Mouse (Mus musculus) E14TG2a.4 (cell line): ENCODE data around the gene Fam53b.
A peak's percentile ranks its signal among the peaks of the same experiment; 100 is the strongest.

ENCODE experiments used
- H3K27me3 ChIP-seq: 2 replicates; pipeline ENCODE4 v1.6.1; 2014; ENCODE audit warnings: low read length, control low read depth; ENCODE audit not compliant: insufficient read depth
- H3K36me3 ChIP-seq: 2 replicates; pipeline ENCODE4 v1.6.1; 2014; ENCODE audit warnings: low read length, control low read depth; ENCODE audit not compliant: insufficient read depth
- H3K4me1 ChIP-seq: replicated peaks from 2 replicates; pipeline ENCODE4 v1.6.1; 2014; ENCODE audit warnings: low read depth, low read length, control low read depth
- H3K4me3 ChIP-seq: replicated peaks from 2 replicates; pipeline ENCODE4 v1.5.1; 2014; ENCODE audit warnings: mild to moderate bottlenecking, low read length
- H3K9me3 ChIP-seq: 2 replicates; pipeline ENCODE4 v1.6.1; 2014; ENCODE audit warnings: low read length, control low read depth
- CTCF ChIP-seq: conservative IDR thresholded peaks from 2 replicates; pipeline ENCODE4 v1.5.1; 2014; ENCODE audit warnings: low read length
- NANOG ChIP-seq: IDR thresholded peaks from 2 replicates; pipeline ENCODE4 v1.6.1; 2014; ENCODE audit warnings: borderline replicate concordance, low read length, mixed read lengths
- POU5F1 ChIP-seq: IDR thresholded peaks from 2 replicates; pipeline ENCODE4 v1.6.1; 2014; ENCODE audit warnings: low read length, borderline replicate concordance

Gene Fam53b

DNA sequence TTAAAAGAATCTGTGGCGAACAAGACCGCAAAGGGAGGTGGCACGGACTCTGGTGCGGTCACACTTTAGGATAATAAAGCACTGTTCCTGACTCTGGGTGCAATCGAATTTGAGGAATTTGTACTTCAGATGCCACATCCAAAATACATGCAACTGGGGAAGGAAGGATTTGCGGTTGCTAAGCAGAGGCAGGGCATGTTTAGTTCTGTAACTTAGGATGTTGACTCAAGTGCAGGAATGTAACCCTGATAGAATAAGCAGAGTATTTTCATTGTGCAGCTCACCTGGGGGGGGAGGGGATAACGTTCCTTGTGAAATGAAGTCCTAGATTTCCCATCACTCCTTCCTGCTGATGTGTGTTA, 384 bp upstream of the Fam53b start:
- Histone ChIP-seq H3K9me3 (no peaks in the 10 kb centered on the region), H3K4me3 (peak overlapping the region; percentile 85), H3K4me1 (peaks cover 42% of the 10 kb centered on the region), H3K36me3 (no peaks in the 10 kb centered on the region), H3K27me3 (peaks cover 46% of the 10 kb centered on the region)
- TF ChIP-seq NANOG, result no peak
- no peak for TF ChIP-seq POU5F1
- TF ChIP-seq CTCF, result no peak

- Histone ChIP-seq H3K9me3 (no peaks in the 10 kb centered on the region), H3K36me3 (no peaks in the 10 kb centered on the region)
- TF ChIP-seq CTCF (no peak), POU5F1 (no peak), NANOG (no peak)
Measured at GRCm38 (mm10) chr7:132812619-132813415, 869 bp downstream of the Fam53b start.

DNA sequence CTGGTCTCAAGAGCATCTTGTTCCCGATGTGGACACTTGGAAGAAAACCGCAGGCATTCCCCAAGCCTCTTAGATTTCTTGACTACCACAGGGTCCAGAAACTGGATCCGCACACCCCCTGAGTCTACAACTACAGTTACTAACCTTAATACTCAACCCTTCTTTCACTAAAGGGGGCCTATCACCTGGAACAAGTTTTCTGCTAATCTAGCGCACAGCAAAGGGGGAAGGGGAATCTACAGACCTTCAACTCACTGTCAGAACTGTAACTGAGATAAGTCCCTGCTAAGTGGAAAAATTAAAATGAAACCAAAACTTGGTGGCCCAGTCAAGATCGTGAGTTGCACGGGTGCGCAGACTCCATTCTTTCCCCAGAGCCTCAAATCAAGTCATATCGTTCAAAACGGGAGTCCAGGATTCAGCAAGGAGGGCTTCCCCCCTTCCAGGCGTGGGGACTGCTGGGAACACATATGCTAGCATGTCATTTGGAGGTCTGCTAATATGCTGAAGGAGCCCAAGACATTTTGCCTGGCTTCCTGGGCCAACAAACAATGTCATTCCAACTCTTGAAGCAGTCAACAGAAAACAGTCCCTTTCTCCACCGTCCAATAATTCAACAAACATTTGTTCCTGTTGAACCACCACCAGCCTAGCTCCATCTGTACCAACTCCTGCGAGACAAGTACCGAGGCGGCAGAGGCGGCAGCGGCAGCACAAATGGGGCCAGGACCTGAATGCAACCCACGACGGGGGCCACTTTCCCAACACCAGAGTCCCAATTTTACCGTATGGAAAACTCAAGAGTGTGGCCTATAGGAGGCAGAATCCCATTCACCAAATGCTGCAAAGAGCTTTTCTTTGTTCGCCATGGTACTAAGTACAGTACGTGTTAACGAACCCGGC, 1.7 kb downstream of the Fam53b start:
- H3K27me3 ChIP-seq, result peaks cover 46% of the 10 kb centered on the region
- peak overlapping the region; percentile 85; the same call in 1 of the 2 replicates for H3K4me3 ChIP-seq
- H3K9me3 ChIP-seq, result no peaks in the 10 kb centered on the region
- TF ChIP-seq NANOG, result no peak
- no peak for TF ChIP-seq CTCF
- TF ChIP-seq POU5F1, result no peak
- peaks cover 63% of the 10 kb centered on the region for H3K4me1 ChIP-seq
- H3K36me3 ChIP-seq, result no peaks in the 10 kb centered on the region

More at GRCm38 (mm10) chr7:132812619-132813415, 869 bp downstream of the Fam53b start:
- Histone ChIP-seq H3K27me3 (peaks cover 46% of the 10 kb centered on the region), H3K4me1 (peaks cover 54% of the 10 kb centered on the region), H3K4me3 (peak overlapping the region; percentile 85)

DNA sequence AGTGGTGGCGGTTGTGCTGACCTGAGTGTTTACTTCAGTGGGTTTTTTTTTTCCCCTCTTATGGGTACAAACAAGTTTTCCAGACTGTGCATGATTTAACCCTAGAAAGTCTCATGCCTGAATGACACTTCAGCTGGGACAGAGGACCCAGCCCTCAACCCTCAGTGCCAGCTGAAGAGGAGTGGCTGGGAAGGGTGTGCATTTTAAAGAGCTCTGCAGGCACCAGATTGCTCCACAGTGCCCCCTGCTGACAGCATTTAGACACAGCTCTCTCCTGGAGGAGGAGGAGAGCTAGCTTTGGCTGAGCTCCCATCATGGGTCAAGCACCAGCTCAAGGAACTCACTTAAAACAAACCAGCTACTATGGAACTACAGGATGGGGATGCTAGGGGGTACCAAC, 2.8 kb downstream of the Fam53b start:
- Histone ChIP-seq H3K36me3 (no peaks in the 10 kb centered on the region), H3K4me1 (peaks cover 74% of the 10 kb centered on the region), H3K9me3 (no peaks in the 10 kb centered on the region), H3K27me3 (peaks cover 43% of the 10 kb centered on the region), H3K4me3 (no peak overlapping the region)
- TF ChIP-seq POU5F1, result no peak
- peak; percentile 83 for TF ChIP-seq CTCF

DNA sequence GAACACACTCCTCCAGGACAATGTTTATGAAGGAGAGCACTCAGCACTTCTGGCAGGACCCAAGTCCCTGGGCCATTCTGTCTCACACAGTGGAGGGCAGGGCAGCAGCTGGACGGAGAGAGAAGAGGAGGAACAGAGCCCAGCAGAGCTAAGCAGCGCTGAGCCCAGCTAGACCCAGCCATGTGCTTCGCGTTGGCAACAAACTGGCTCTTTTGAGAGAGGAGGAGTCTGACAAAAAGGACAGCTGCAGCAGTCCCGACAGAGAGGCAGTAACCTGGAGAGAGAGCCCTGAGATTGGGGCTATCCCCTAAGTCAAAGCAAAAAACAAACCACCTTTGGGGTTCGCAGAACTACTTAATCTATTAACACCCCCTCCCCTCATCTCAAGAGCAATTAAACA, 3.3 kb downstream of the Fam53b start:
- no peaks in the 10 kb centered on the region for H3K36me3 ChIP-seq
- peaks cover 39% of the 10 kb centered on the region for H3K27me3 ChIP-seq
- no peak overlapping the region for H3K4me3 ChIP-seq
- TF ChIP-seq NANOG (no peak), POU5F1 (no peak), CTCF (no peak)
- peaks cover 79% of the 10 kb centered on the region for H3K4me1 ChIP-seq
- H3K9me3 ChIP-seq, result no peaks in the 10 kb centered on the region

DNA sequence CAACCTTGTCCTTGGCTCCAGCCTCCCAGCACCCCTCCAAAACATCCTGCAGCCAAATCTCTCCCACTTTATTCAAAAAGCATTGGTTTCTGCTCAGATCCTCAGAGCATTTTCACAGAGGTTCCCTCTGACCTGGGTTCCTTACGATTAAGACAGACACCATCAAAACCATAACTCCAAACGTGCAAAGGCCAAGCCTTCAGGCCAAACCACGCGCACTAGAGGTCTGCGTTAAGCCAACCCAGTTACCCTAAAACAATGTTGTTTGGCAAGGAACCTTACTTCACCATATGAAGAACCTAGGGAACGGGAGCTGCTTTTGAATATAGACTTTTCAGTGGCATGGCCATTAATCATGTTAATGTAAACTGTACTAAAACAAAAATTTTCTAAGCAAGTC, 4.0 kb downstream of the Fam53b start:
- TF ChIP-seq CTCF, result no peak
- no peak for TF ChIP-seq NANOG
- TF ChIP-seq POU5F1, result no peak
- H3K9me3 ChIP-seq, result no peaks in the 10 kb centered on the region
- H3K4me1 ChIP-seq, result peaks cover 79% of the 10 kb centered on the region
- H3K36me3 ChIP-seq, result 0 out of 2 replicates have a peak, but pooled peaks cover 2% of the 10 kb centered on the region
- peak overlapping the region; percentile 35; the same call in 1 of the 2 replicates for H3K4me3 ChIP-seq
- peaks cover 33% of the 10 kb centered on the region for H3K27me3 ChIP-seq

- Histone ChIP-seq H3K4me3 (peak overlapping the region; percentile 35), H3K27me3 (peaks cover 27% of the 10 kb centered on the region), H3K4me1 (peaks cover 77% of the 10 kb centered on the region), H3K9me3 (no peaks in the 10 kb centered on the region), H3K36me3 (0 out of 2 replicates have a peak, but pooled peaks cover 4% of the 10 kb centered on the region)
- TF ChIP-seq POU5F1 (peak; percentile 72; the same call in 1 of the 2 replicates), CTCF (no peak), NANOG (no peak)
Measured at GRCm38 (mm10) chr7:132808841-132809682, 4.6 kb downstream of the Fam53b start.

- H3K36me3 ChIP-seq, result 0 out of 2 replicates have a peak, but pooled peaks cover 4% of the 10 kb centered on the region
- no peaks in the 10 kb centered on the region for H3K9me3 ChIP-seq
- H3K4me3 ChIP-seq, result peak overlapping the region; percentile 35
- TF ChIP-seq CTCF, result no peak
- H3K27me3 ChIP-seq, result peaks cover 20% of the 10 kb centered on the region
- H3K4me1 ChIP-seq, result peaks cover 83% of the 10 kb centered on the region
Measured at GRCm38 (mm10) chr7:132808051-132808796, 5.5 kb downstream of the Fam53b start.
